Mouse (Mus musculus): ENCODE data around the gene Eapp.
"Not testable (repeated sequence)": the region's sequence is repeated elsewhere in the genome, so short reads cannot be mapped to it uniquely, and the experiment has no call there.

GRCm38 (mm10) chr12:54737891-54738660 is 42.4 kb upstream of the Eapp start:
- TF ChIP-seq CHD1 (IDR thresholded peaks at IDR 0.05; ENCODE audit: low read depth, low read length); UBTF (IDR thresholded peaks at IDR 0.05; ENCODE audit: low read depth, low read length); ZNF384 (IDR thresholded peaks at IDR 0.05; ENCODE audit: low read depth, low read length); MAFK (IDR thresholded peaks at IDR 0.05; ENCODE audit: insufficient replicate concordance, low read length); ZKSCAN1 (IDR thresholded peaks at IDR 0.05; ENCODE audit: borderline replicate concordance, low read depth, low read length); TCF12 (IDR thresholded peaks at IDR 0.05; ENCODE audit: low read depth, low read length); MAZ (IDR thresholded peaks at IDR 0.05; ENCODE audit: low read depth, low read length): not testable (repeated sequence)
